Mouse (Mus musculus) MEL (cell line): Measurements from ENCODE around the gene Sparcl1. TPM values are rescaled to one million over a fixed set of nuclear protein-coding genes. Genes with fewer than 3 reads are reported as not detected.

ENCODE experiments used
- DNase-seq: peaks from one replicate; pipeline ENCODE4 v3.0.0; 2011; ENCODE audit warnings: low read depth, low spot score
- H3K27ac ChIP-seq: 2 replicates; pipeline ENCODE4 v1.5.1; 2012; ENCODE audit warnings: low read depth, mild to moderate bottlenecking, control low read depth, low read length, moderate library complexity; ENCODE audit not compliant: control insufficient read depth
- H3K27me3 ChIP-seq, 2 experiments: fragments of 150-350 bp in 1 of 2; sonication (generic) in 1 of 2; 2 replicates each; pipeline ENCODE4 v1.6.1; 2012; ENCODE audit warnings: low read length in 2 of 2, mild to moderate bottlenecking in 2 of 2, improper control_type of control experiment in 1 of 2, moderate library complexity in 1 of 2; ENCODE audit not compliant: insufficient read depth in 2 of 2, control insufficient read depth in 1 of 2
- H3K36me3 ChIP-seq, 2 experiments: 2 replicates each; pipeline ENCODE4 v1.6.1; 2012 to 2014; ENCODE audit warnings: low read length in 2 of 2, improper control_type of control experiment in 1 of 2, inconsistent platforms in 1 of 2, mild to moderate bottlenecking in 1 of 2; ENCODE audit not compliant: insufficient read depth in 2 of 2, control insufficient read depth in 1 of 2
- H3K4me1 ChIP-seq, 2 experiments: fragments of 150-350 bp in 1 of 2; sonication (generic) in 1 of 2; 2 replicates each; pipeline ENCODE4 v1.6.1; 2012; ENCODE audit warnings: low read length in 2 of 2, improper control_type of control experiment in 1 of 2, mild to moderate bottlenecking in 1 of 2; ENCODE audit not compliant: insufficient read depth in 2 of 2, control insufficient read depth in 1 of 2
- H3K4me3 ChIP-seq, 2 experiments: fragments of 150-350 bp in 1 of 2; sonication (generic) in 1 of 2; 2 replicates each; pipeline ENCODE4 v1.5.1; 2012; ENCODE audit warnings: low read depth in 2 of 2, low read length in 2 of 2, mild to moderate bottlenecking in 2 of 2, moderate library complexity in 2 of 2, control low read depth in 1 of 2, improper control_type of control experiment in 1 of 2; ENCODE audit not compliant: control insufficient read depth in 1 of 2, insufficient read depth in 1 of 2
- H3K79me2 ChIP-seq: 2 replicates; pipeline ENCODE4 v1.6.1; 2012; ENCODE audit warnings: mild to moderate bottlenecking, low read length, moderate library complexity; ENCODE audit not compliant: control insufficient read depth, poor library complexity, insufficient read depth
- H3K9ac ChIP-seq: 2 replicates; pipeline ENCODE4 v1.6.1; 2012; ENCODE audit warnings: low read depth, mild to moderate bottlenecking, control low read depth, low read length, moderate library complexity; ENCODE audit not compliant: control insufficient read depth, poor library complexity, severe bottlenecking
- H3K9me3 ChIP-seq: fragments of 150-350 bp; sonication (generic); replicated peaks from 2 replicates; pipeline ENCODE4 v1.6.1; 2012; ENCODE audit warnings: mild to moderate bottlenecking, low read length, improper control_type of control experiment, moderate library complexity; ENCODE audit not compliant: insufficient read depth
- BHLHE40 ChIP-seq: IDR thresholded peaks from 2 replicates; pipeline ENCODE4 v1.6.1; 2012; ENCODE audit warnings: low read depth, mild to moderate bottlenecking, inconsistent platforms, low read length, improper control_type of control experiment, borderline replicate concordance
- CTCF ChIP-seq, 3 experiments: IDR thresholded peaks in 2 of 3; conservative IDR thresholded peaks in 1 of 3; 2 replicates each; pipeline ENCODE4 v1.5.1; 2011 to 2012; ENCODE audit warnings: low read length in 3 of 3, low read depth in 2 of 3, mild to moderate bottlenecking in 2 of 3, improper control_type of control experiment in 1 of 3, inconsistent platforms in 1 of 3, mixed read lengths in 1 of 3, moderate library complexity in 1 of 3; ENCODE audit not compliant: control insufficient read depth in 1 of 3, insufficient read depth in 1 of 3, poor library complexity in 1 of 3, severe bottlenecking in 1 of 3
- EP300 ChIP-seq, 2 experiments: IDR thresholded peaks; 2 replicates each; pipeline ENCODE4 v1.6.1; 2011; ENCODE audit warnings: improper control_type of control experiment in 2 of 2, low read length in 2 of 2, low read depth in 1 of 2, mild to moderate bottlenecking in 1 of 2
- GATA1 ChIP-seq: IDR thresholded peaks from 2 replicates; pipeline ENCODE4 v1.6.1; 2011; ENCODE audit warnings: low read depth, low read length, improper control_type of control experiment
- MXI1 ChIP-seq: IDR thresholded peaks from 2 replicates; pipeline ENCODE4 v1.6.1; 2011; ENCODE audit warnings: mild to moderate bottlenecking, low read depth, low read length, improper control_type of control experiment
- MYB ChIP-seq: IDR thresholded peaks from 2 replicates; pipeline ENCODE4 v1.6.1; 2011; ENCODE audit warnings: mild to moderate bottlenecking, low read depth, low read length, improper control_type of control experiment
- NELFE ChIP-seq: IDR thresholded peaks from 2 replicates; pipeline ENCODE4 v1.6.1; 2011; ENCODE audit warnings: low read depth, low read length, improper control_type of control experiment
- NRF1 ChIP-seq: IDR thresholded peaks from 2 replicates; pipeline ENCODE4 v1.6.1; 2014; ENCODE audit warnings: low read depth, mild to moderate bottlenecking, inconsistent platforms, low read length, improper control_type of control experiment, moderate library complexity; ENCODE audit not compliant: poor library complexity, insufficient read depth, severe bottlenecking
- RAD21 ChIP-seq: IDR thresholded peaks from 2 replicates; pipeline ENCODE4 v1.6.1; 2011; ENCODE audit warnings: mild to moderate bottlenecking, low read depth, low read length, improper control_type of control experiment
- SIN3A ChIP-seq: IDR thresholded peaks from 2 replicates; pipeline ENCODE4 v1.6.1; 2012; ENCODE audit warnings: low read length, improper control_type of control experiment, inconsistent platforms
- SMC3 ChIP-seq: IDR thresholded peaks from 2 replicates; pipeline ENCODE4 v1.6.1; 2011; ENCODE audit warnings: low read depth, low read length, improper control_type of control experiment
- TAL1 ChIP-seq: IDR thresholded peaks from 2 replicates; pipeline ENCODE4 v1.6.1; 2012; ENCODE audit warnings: mild to moderate bottlenecking, inconsistent platforms, low read length, moderate library complexity, mixed read lengths
- TBP ChIP-seq: IDR thresholded peaks from 2 replicates; pipeline ENCODE4 v1.8.0; 2011; ENCODE audit warnings: low read depth, low read length, improper control_type of control experiment
- TCF12 ChIP-seq: IDR thresholded peaks from 2 replicates; pipeline ENCODE4 v1.6.1; 2014; ENCODE audit warnings: low read depth, mild to moderate bottlenecking, inconsistent platforms, low read length, improper control_type of control experiment, moderate library complexity
- UBTF ChIP-seq: IDR thresholded peaks from 2 replicates; pipeline ENCODE4 v1.6.1; 2012; ENCODE audit warnings: low read depth, mild to moderate bottlenecking, inconsistent platforms, low read length, improper control_type of control experiment, moderate library complexity, borderline replicate concordance; ENCODE audit not compliant: insufficient read depth
- ZC3H11A ChIP-seq: IDR thresholded peaks from 2 replicates; pipeline ENCODE4 v1.6.1; 2012; ENCODE audit warnings: low read depth, mild to moderate bottlenecking, inconsistent platforms, low read length, improper control_type of control experiment
- ZNF384 ChIP-seq: IDR thresholded peaks from 2 replicates; pipeline ENCODE4 v1.6.1; 2012; ENCODE audit warnings: low read depth, mild to moderate bottlenecking, inconsistent platforms, low read length, improper control_type of control experiment
- polyA plus RNA-seq, 2 experiments: library from polyadenylated mRNA; stranded (reverse) in 1 of 2; unstranded in 1 of 2; fragments of >175 nt in 1 of 2; fragments of >200 nt in 1 of 2; gene quantifications; 2 replicates each; pipeline versions ENCODE4 v1.2.1 to v1.2.4; 2012; ENCODE audit warnings: low replicate concordance in 2 of 2, low read depth in 1 of 2; ENCODE audit not compliant: insufficient read length in 2 of 2, insufficient read depth in 1 of 2, missing spikeins in 1 of 2
- total RNA-seq: library from RNA; depleted of rRNA; stranded (reverse); fragments of 300-350 nt; gene quantifications from 2 replicates; pipeline ENCODE4 v1.2.3, GENCODE M21; 2012

Gene Sparcl1
- total and polyA plus RNA-seq, 3 experiments: not detected

GRCm38 (mm10) chr5:104080736-104081135 is 32.8 kb downstream of the Sparcl1 start (continued):
- TF ChIP-seq TAL1 (no peak), EP300 (IDR thresholded peaks at IDR 0.05; ENCODE audit: low read depth in 1 of 2, low read length in 2 of 2) (no peak), NRF1 (no peak), MYB (no peak), UBTF (no peak)

- TF ChIP-seq TCF12 (no peak), MYB (no peak), TBP (no peak), RAD21 (no peak), BHLHE40 (no peak)
- no peaks in the 10 kb centered on the region for H3K27me3 ChIP-seq
- H3K4me1 ChIP-seq: no peaks in the 10 kb centered on the region
- H3K79me2 ChIP-seq: no peaks in the 10 kb centered on the region
- H3K9me3 ChIP-seq: no peaks in the 10 kb centered on the region
- DNase-seq: no peak
- H3K4me3 ChIP-seq: no peak within 1 kb of the TSS
- H3K36me3 ChIP-seq: no peaks in the 10 kb centered on the region
- H3K9ac ChIP-seq: no peak within 1 kb of the TSS
- no peak within 1 kb of the TSS for H3K27ac ChIP-seq
Measured at GRCm38 (mm10) chr5:104077508-104077907, 36.0 kb downstream of the Sparcl1 start, which contains the start of gene Gm17660. Gene Gm17660, minus strand, starts transcription at chr5:104077608.

GRCm38 (mm10) chr5:104076361-104076760 is 37.2 kb downstream of the Sparcl1 start:
- H3K4me1 ChIP-seq: no peaks in the 10 kb centered on the region
- H3K79me2 ChIP-seq: no peaks in the 10 kb centered on the region
- H3K9ac ChIP-seq: no peak overlapping the region
- H3K9me3 ChIP-seq: no peaks in the 10 kb centered on the region
- TF ChIP-seq ZC3H11A (no peak), SIN3A (no peak), NELFE (no peak), NRF1 (no peak), UBTF (no peak), SMC3 (no peak)
- no peaks in the 10 kb centered on the region for H3K27me3 ChIP-seq
- H3K36me3 ChIP-seq: no peaks in the 10 kb centered on the region
- no peak for DNase-seq
- no peak overlapping the region for H3K4me3 ChIP-seq
- H3K27ac ChIP-seq: no peak overlapping the region

- H3K36me3 ChIP-seq: no peaks in the 10 kb centered on the region
- TF ChIP-seq ZNF384 (peak; percentile 79), RAD21 (peak; percentile 65), GATA1 (no peak), ZC3H11A (peak; percentile 61), TCF12 (no peak), SMC3 (peak; percentile 91), MXI1 (no peak), CTCF (IDR thresholded peaks at IDR 0.05 in 2 of 3, conservative IDR thresholded peaks at IDR 0.05 in 1 of 3; ENCODE audit: control insufficient read depth in 1 of 3, insufficient read depth in 1 of 3, low read depth in 2 of 3, low read length in 3 of 3, poor library complexity in 1 of 3, severe bottlenecking in 1 of 3) (peak; percentile 73 to 89 (median 76))
- H3K9me3 ChIP-seq: no peaks in the 10 kb centered on the region
- no peak overlapping the region for H3K27ac ChIP-seq
- H3K4me1 ChIP-seq: no peaks in the 10 kb centered on the region
- H3K4me3 ChIP-seq: no peak overlapping the region
- no peak overlapping the region for H3K9ac ChIP-seq
- H3K79me2 ChIP-seq: no peaks in the 10 kb centered on the region
- no peaks in the 10 kb centered on the region for H3K27me3 ChIP-seq
- peak; percentile 72 for DNase-seq
Measured at GRCm38 (mm10) chr5:104074388-104074787, 39.1 kb downstream of the Sparcl1 start.
